ENCODE assay signal across 17 mouse cellular contexts in the genomic region with DNA sequence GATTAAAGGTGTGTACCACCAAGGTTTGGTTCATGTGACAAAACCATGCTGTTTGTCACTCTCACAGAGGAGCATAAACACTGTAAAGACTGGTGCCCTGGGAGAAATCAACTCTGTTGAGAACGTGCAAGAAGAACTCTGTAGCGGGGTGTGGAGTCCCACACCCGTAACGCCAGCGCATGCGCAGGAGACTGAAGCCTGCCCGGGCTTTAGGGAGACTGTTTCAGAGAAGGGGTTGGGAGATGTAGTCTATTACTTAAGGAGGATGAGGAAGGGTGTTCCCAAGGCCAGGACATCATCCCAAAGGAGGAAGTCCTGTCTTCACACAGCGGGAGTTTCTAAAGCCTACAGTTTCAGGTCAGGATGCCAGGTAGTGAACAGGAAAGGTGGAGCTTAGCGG.
"Had no signal": no experiment of that assay in that cellular context is flagged by ENCODE, and none has a peak within 500 bp of the region (broad histone marks: within the 10 kb centered on the region; RNA-seq: fewer than 3 reads in every experiment).

No protein-coding gene starts in this region.

- H3K4me3 ChIP-seq: neural tube, embryonic 12.5 days; neural tube, embryonic 13.5 days; neural tube, embryonic 15.5 days; stomach, embryonic 15.5 days had no signal

- H3K36me3 ChIP-seq: neural tube, embryonic 12.5 days; neural tube, embryonic 13.5 days; neural tube, embryonic 15.5 days; stomach, embryonic 15.5 days had no signal

- H3K27ac ChIP-seq: neural tube, embryonic 12.5 days; neural tube, embryonic 13.5 days; neural tube, embryonic 15.5 days; stomach, embryonic 15.5 days; stomach, postnatal 0 days had no signal

- H3K27me3 ChIP-seq: neural tube, embryonic 12.5 days; neural tube, embryonic 13.5 days; neural tube, embryonic 15.5 days; stomach, embryonic 15.5 days had no signal

- H3K4me1 ChIP-seq: neural tube, embryonic 12.5 days; neural tube, embryonic 13.5 days; neural tube, embryonic 15.5 days; stomach, embryonic 15.5 days had no signal

- DNase-seq: retina, postnatal 1 day; right cerebral cortex, adult 18-20 months; right cerebral cortex, postnatal 14 days; right cerebral cortex, postnatal 25 days; right cerebral cortex, postnatal 4 days; spleen, adult 18-20 months; thymus, adult 18-20 months; thymus, adult 2 months; thymus, postnatal 14 days; thymus, postnatal 25 days; thymus, postnatal 36 days; thymus, postnatal 4 days had no signal
